Mouse (Mus musculus) heart, adult 2 months (tissue): ENCODE data around the gene Dynll2. TPM values are rescaled to one million over a fixed set of nuclear protein-coding genes. Genes with fewer than 3 reads are reported as not detected.
A peak's percentile ranks its signal among the peaks of the same experiment; 100 is the strongest.

Experiments
- DNase-seq, 2 experiments: peaks; one replicate each; pipeline ENCODE4 v3.0.0; 2021
- H3K27ac ChIP-seq: fragments of 200-600 bp; 2 replicates; pipeline ENCODE4 v1.8.1; 2022
- H3K27me3 ChIP-seq: fragments of 200-500 bp; 2 replicates; pipeline ENCODE4 v1.6.1; 2012; ENCODE audit warnings: mild to moderate bottlenecking, low read length, inconsistent platforms, mixed read lengths; ENCODE audit not compliant: control insufficient read depth, insufficient read depth
- H3K36me3 ChIP-seq: fragments of 200-500 bp; 2 replicates; pipeline ENCODE4 v1.6.1; 2012; ENCODE audit warnings: low read length, inconsistent platforms; ENCODE audit not compliant: control insufficient read depth, insufficient read depth
- H3K4me1 ChIP-seq: fragments of 200-500 bp; 2 replicates; pipeline ENCODE4 v1.6.1; 2011; ENCODE audit warnings: low read length; ENCODE audit not compliant: control insufficient read depth, insufficient read depth
- H3K4me3 ChIP-seq: fragments of 200-600 bp; 2 replicates; pipeline ENCODE4 v1.8.1; 2022
- H3K79me2 ChIP-seq: fragments of 200-500 bp; replicated peaks from 2 replicates; pipeline ENCODE4 v1.6.1; 2012; ENCODE audit warnings: mild to moderate bottlenecking, inconsistent platforms, low read length, moderate library complexity, mixed read lengths; ENCODE audit not compliant: control insufficient read depth, insufficient read depth
- H3K9ac ChIP-seq: fragments of 200-500 bp; 2 replicates; pipeline ENCODE4 v1.6.1; 2012; ENCODE audit warnings: low read depth, mild to moderate bottlenecking, control low read depth, inconsistent platforms, low read length, mixed read lengths
- CTCF ChIP-seq: fragments of 200-600 bp; IDR thresholded peaks from 2 replicates; pipeline ENCODE4 v1.8.1; 2022; ENCODE audit warnings: antibody characterized with exemption, mild to moderate bottlenecking, moderate library complexity
- EP300 ChIP-seq: fragments of 200-500 bp; IDR thresholded peaks from 2 replicates; pipeline ENCODE4 v1.6.1; 2011; ENCODE audit warnings: low read depth, low read length, control low read depth; ENCODE audit not compliant: insufficient read depth
- POLR2A ChIP-seq: fragments of 200-500 bp; IDR thresholded peaks from 2 replicates; pipeline ENCODE4 v1.6.1; 2011; ENCODE audit warnings: mild to moderate bottlenecking, low read depth, low read length, control low read depth; ENCODE audit not compliant: insufficient read depth
- WGBS: fragments of 180-500 bp; shearing (Covaris S2); methylation state at CpG from one replicate; pipeline ENCODE4 v1.1.7; 2018; 5-methylcytosine and 5-hydroxymethylcytosine counted together
- intact Hi-C: fragments of 180-260 bp; cut with DNase I; formaldehyde crosslinking; loops from one replicate; pipeline ENCODE4 v1.15.1; 2025
- long read RNA-seq: library from polyadenylated mRNA; stranded (forward); transcript quantifications from one replicate; pipeline ENCODE4 v2.0.0, GENCODE M21; 2021
- polyA plus RNA-seq: library from polyadenylated mRNA; depleted of rRNA; stranded (reverse); fragments of >200 nt; gene quantifications from 2 replicates; pipeline ENCODE4 v1.2.3, GENCODE M21; 2012; rRNA removed
- total RNA-seq, 2 experiments: library from RNA; stranded (reverse); gene quantifications; 2 replicates each; pipeline ENCODE4 v1.2.3; 2021

Gene Dynll2
- total RNA-seq (100 to 1,000 TPM; 361 to 396 TPM), polyA plus RNA-seq (225 and 357 TPM in 2 replicates)
- long read RNA-seq, transcript Dynll2-201 (3 exons, 2,476 nt): major isoform, 31 of 57 reads
- long read RNA-seq, partial matches to known transcripts: 0 of 57 reads
- long read RNA-seq, other reads (novel, unspliced or antisense): 24 of 57 reads

GRCm38 (mm10) chr11:87986831-87987793 lies at the start of gene Dynll2:
TSS of gene Dynll2 (minus strand) at chr11:87987533.
- TF ChIP-seq POLR2A: peak; percentile 81
- TF ChIP-seq EP300: no peak
- peak; percentile 87 to 91 for DNase-seq
- intact Hi-C loops: loop anchor here (1.0 to 10.0 kb wide), 3 partner anchors 60 to 968 kb away; partner anchors contain the start of genes Mrps23, Scpep1 and Srsf1
- under 1% methylated on average over 93 of the region's 107 CpGs for WGBS
- Histone ChIP-seq H3K36me3 (peaks cover 6% of the 10 kb centered on the region), H3K4me1 (peaks cover 7% of the 10 kb centered on the region), H3K79me2 (peaks cover 3% of the 10 kb centered on the region), H3K9ac (peak within 1 kb of the TSS; percentile 98), H3K27ac (peak within 1 kb of the TSS; percentile 97), H3K4me3 (peak within 1 kb of the TSS; percentile 86), H3K27me3 (no peaks in the 10 kb centered on the region)

GRCm38 (mm10) chr11:88036761-88037251 lies 49.5 kb upstream of the Dynll2 start:
- Histone ChIP-seq H3K27me3 (no peaks in the 10 kb centered on the region), H3K4me1 (no peaks in the 10 kb centered on the region), H3K79me2 (no peaks in the 10 kb centered on the region), H3K36me3 (no peaks in the 10 kb centered on the region), H3K4me3 (no peak overlapping the region), H3K27ac (no peak overlapping the region), H3K9ac (no peak overlapping the region)
- DNase-seq: no peak
- 57% methylated on average over 10 of the region's 10 CpGs for WGBS
- intact Hi-C loops: no loop called here
- TF ChIP-seq EP300: no peak
- no peak for TF ChIP-seq CTCF
- no peak for TF ChIP-seq POLR2A

GRCm38 (mm10) chr11:88035970-88036369 lies 48.6 kb upstream of the Dynll2 start:
- H3K36me3 ChIP-seq: no peaks in the 10 kb centered on the region
- H3K9ac ChIP-seq: no peak overlapping the region
- DNase-seq: no peak
- TF ChIP-seq EP300 (no peak), POLR2A (no peak), CTCF (no peak)
- no peaks in the 10 kb centered on the region for H3K79me2 ChIP-seq
- 82% methylated on average over 7 of the region's 7 CpGs for WGBS
- H3K27me3 ChIP-seq: no peaks in the 10 kb centered on the region
- no peaks in the 10 kb centered on the region for H3K4me1 ChIP-seq
- no peak overlapping the region for H3K27ac ChIP-seq
- intact Hi-C loops: no loop called here
- H3K4me3 ChIP-seq: no peak overlapping the region

- intact Hi-C loops: no loop called here
- TF ChIP-seq CTCF: no peak
- no peak for TF ChIP-seq EP300
- no peak for TF ChIP-seq POLR2A
- Histone ChIP-seq H3K79me2 (no peaks in the 10 kb centered on the region), H3K27me3 (no peaks in the 10 kb centered on the region), H3K36me3 (no peaks in the 10 kb centered on the region; the same call in 1 of the 2 replicates), H3K4me1 (peaks cover 2% of the 10 kb centered on the region), H3K9ac (no peak overlapping the region), H3K4me3 (no peak overlapping the region), H3K27ac (no peak overlapping the region)
- DNase-seq: no peak
- WGBS: 94% methylated on average over 5 of the region's 5 CpGs
Measured at GRCm38 (mm10) chr11:88031753-88032152, 44.4 kb upstream of the Dynll2 start.

GRCm38 (mm10) chr11:88030836-88031235 lies 43.5 kb upstream of the Dynll2 start:
- DNase-seq: peak in 1 of 2 experiments; percentile 24
- intact Hi-C loops: no loop called here
- H3K27ac ChIP-seq: 0 out of 2 replicates have a peak overlapping the region, but pooled peaks have one; percentile 12
- H3K36me3 ChIP-seq: no peaks in the 10 kb centered on the region; the same call in 1 of the 2 replicates
- no peak for TF ChIP-seq POLR2A
- no peak for TF ChIP-seq CTCF
- no peak for TF ChIP-seq EP300
- H3K4me3 ChIP-seq: no peak overlapping the region
- H3K79me2 ChIP-seq: no peaks in the 10 kb centered on the region
- H3K9ac ChIP-seq: no peak overlapping the region
- 61% methylated on average over 2 of the region's 2 CpGs for WGBS
- H3K4me1 ChIP-seq: peaks cover 2% of the 10 kb centered on the region
- no peaks in the 10 kb centered on the region for H3K27me3 ChIP-seq
